Mouse (Mus musculus) heart, postnatal 0 days (tissue): ENCODE results near the gene 6030468B19Rik. TPM values are rescaled to one million over a fixed set of nuclear protein-coding genes. Genes with fewer than 3 reads are reported as not detected.
A peak's percentile ranks its signal among the peaks of the same experiment; 100 is the strongest.

Experiments used
- ATAC-seq: fragments of 200-750 bp; cut with Nextera tagmentation; 2 replicates; pipeline ENCODE4 v1.8.0; 2017; ENCODE audit warnings: low read depth, moderate number of reproducible peaks, moderate library complexity; ENCODE audit not compliant: insufficient read depth
- DNase-seq: peaks from one replicate; pipeline ENCODE4 v3.0.0-alpha.2; 2016; ENCODE audit warnings: low spot score
- H3K27ac ChIP-seq: fragments of 300-500 bp; sonication (generic); 2 replicates; pipeline ENCODE4 v1.5.1; 2014; ENCODE audit warnings: low read depth, mild to moderate bottlenecking
- H3K27me3 ChIP-seq: fragments of 300-500 bp; sonication (generic); 2 replicates; pipeline ENCODE4 v1.6.1; 2014; ENCODE audit warnings: low read length, mixed read lengths; ENCODE audit not compliant: control insufficient read depth, insufficient read depth
- H3K36me3 ChIP-seq: fragments of 300-500 bp; sonication (generic); replicated peaks from 2 replicates; pipeline ENCODE4 v1.6.1; 2014; ENCODE audit warnings: low read length, mixed read lengths; ENCODE audit not compliant: control insufficient read depth, insufficient read depth
- H3K4me1 ChIP-seq: fragments of 300-500 bp; sonication (generic); 2 replicates; pipeline ENCODE4 v1.6.1; 2014; ENCODE audit warnings: antibody characterized with exemption; ENCODE audit not compliant: control insufficient read depth, insufficient read depth
- H3K4me2 ChIP-seq: fragments of 300-500 bp; sonication (generic); 2 replicates; pipeline ENCODE4 v1.6.1; 2014; ENCODE audit warnings: low read depth, mild to moderate bottlenecking, low read length, moderate library complexity
- H3K4me3 ChIP-seq: fragments of 300-500 bp; sonication (generic); 2 replicates; pipeline ENCODE4 v1.5.1; 2014; ENCODE audit warnings: low read depth, low read length
- H3K9ac ChIP-seq: fragments of 300-500 bp; sonication (generic); replicated peaks from 2 replicates; pipeline ENCODE4 v1.6.1; 2014; ENCODE audit warnings: low read depth, low read length, mixed read lengths
- H3K9me3 ChIP-seq: fragments of 300-500 bp; sonication (generic); replicated peaks from 2 replicates; pipeline ENCODE4 v1.6.1; 2016; ENCODE audit warnings: low read length; ENCODE audit not compliant: control insufficient read depth
- CTCF ChIP-seq: IDR thresholded peaks from 2 replicates; pipeline ENCODE4 v1.5.1; 2016; ENCODE audit warnings: antibody characterized with exemption, control low read depth, low read depth
- EP300 ChIP-seq: IDR thresholded peaks from 2 replicates; pipeline ENCODE4 v1.6.1; 2016; ENCODE audit warnings: antibody characterized with exemption, low read depth
- WGBS: fragments of 180-500 bp; shearing (Covaris S2); extraction: QIAGEN DNeasy Blood & Tissue Kit; methylation state at CpG from one replicate; pipeline ENCODE4 v1.1.7; 2014; 5-methylcytosine and 5-hydroxymethylcytosine counted together
- polyA plus RNA-seq: library from polyadenylated mRNA; unstranded; fragments of >200 nt; fragmentation: Nextera tagmentation; extraction: Ambion mirVana; gene quantifications from 2 replicates; pipeline ENCODE4 v1.2.1, GENCODE M21; 2015
- total RNA-seq: library from RNA; depleted of rRNA; stranded (reverse); fragments of >200 nt; gene quantifications from 2 replicates; pipeline ENCODE4 v1.2.3, GENCODE M21; 2014; ENCODE audit warnings: low replicate concordance

The 6030468B19Rik gene
- total and polyA plus RNA-seq, 2 experiments from 2014 or later = not detected

DNA sequence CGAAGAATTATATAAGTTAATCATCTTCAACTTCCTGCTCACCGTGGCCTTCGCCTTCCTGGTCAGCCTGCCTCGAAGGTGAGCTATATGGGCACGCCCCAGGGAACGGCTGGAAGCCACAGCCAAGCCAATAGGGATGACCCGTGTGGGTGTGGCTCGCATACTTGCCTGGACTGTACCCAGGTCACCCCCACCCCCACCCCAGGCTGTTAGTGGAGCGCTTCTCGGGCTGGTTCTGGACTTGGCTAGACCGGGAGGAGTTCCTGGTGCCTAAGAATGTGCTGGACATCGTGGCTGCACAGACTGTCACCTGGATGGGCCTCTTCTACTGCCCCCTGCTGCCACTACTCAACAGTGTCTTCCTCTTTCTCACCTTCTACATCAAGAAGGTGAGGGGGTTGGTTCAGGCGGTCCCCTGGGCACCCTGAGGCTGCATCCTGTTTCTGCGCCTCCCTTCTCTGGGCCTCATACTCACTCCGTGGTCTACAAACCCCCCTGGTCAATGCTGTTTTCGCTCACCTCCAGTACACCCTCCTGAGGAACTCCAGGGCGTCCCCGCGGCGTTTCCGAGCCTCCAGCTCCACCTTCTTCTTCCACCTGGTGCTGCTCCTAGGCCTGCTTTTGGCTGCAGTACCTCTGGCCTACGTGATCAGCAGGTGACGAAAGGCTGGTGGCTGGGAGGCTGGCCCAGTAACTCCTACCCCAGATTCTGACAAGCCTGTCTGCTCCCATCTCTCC lies 6.6 kb upstream of the 6030468B19Rik start:
- no peak overlapping the region for H3K27ac ChIP-seq
- 42% methylated on average over 23 of the region's 23 CpGs for WGBS
- no peaks in the 10 kb centered on the region for H3K9me3 ChIP-seq
- no peak for DNase-seq
- H3K4me3 ChIP-seq = no peak overlapping the region
- no peak for TF ChIP-seq EP300
- peak; percentile 10; the same call in 1 of the 2 replicates for TF ChIP-seq CTCF
- H3K36me3 ChIP-seq = no peaks in the 10 kb centered on the region
- peak overlapping the region; percentile 39 for H3K4me2 ChIP-seq
- H3K4me1 ChIP-seq = peaks cover 9% of the 10 kb centered on the region; the same call in 1 of the 2 replicates
- H3K9ac ChIP-seq = no peak overlapping the region
- H3K27me3 ChIP-seq = 0 out of 2 replicates have a peak, but pooled peaks cover 5% of the 10 kb centered on the region
- peak; percentile 36; the same call in 1 of the 2 replicates for ATAC-seq

GRCm38 (mm10) chr11:117791441-117791761 lies 6.1 kb upstream of the 6030468B19Rik start:
- Histone ChIP-seq H3K9ac (no peak overlapping the region), H3K4me3 (no peak overlapping the region), H3K36me3 (no peaks in the 10 kb centered on the region), H3K4me1 (peaks cover 9% of the 10 kb centered on the region; the same call in 1 of the 2 replicates), H3K27me3 (0 out of 2 replicates have a peak, but pooled peaks cover 5% of the 10 kb centered on the region), H3K9me3 (no peaks in the 10 kb centered on the region), H3K4me2 (no peak overlapping the region), H3K27ac (no peak overlapping the region)
- 86% methylated on average over 9 of the region's 9 CpGs for WGBS
- TF ChIP-seq EP300 = no peak
- TF ChIP-seq CTCF = no peak
- ATAC-seq (no peak), DNase-seq (no peak)

- no peak overlapping the region for H3K4me3 ChIP-seq
- 24% methylated on average over 22 of the region's 22 CpGs for WGBS
- peak; percentile 30; the same call in 1 of the 2 replicates for ATAC-seq
- H3K27me3 ChIP-seq = 0 out of 2 replicates have a peak, but pooled peaks cover 5% of the 10 kb centered on the region
- no peak overlapping the region for H3K9ac ChIP-seq
- TF ChIP-seq CTCF (no peak), EP300 (no peak)
- H3K27ac ChIP-seq = no peak overlapping the region
- H3K4me1 ChIP-seq = peaks cover 9% of the 10 kb centered on the region; the same call in 1 of the 2 replicates
- no peak for DNase-seq
- H3K4me2 ChIP-seq = peak overlapping the region; percentile 35
- H3K36me3 ChIP-seq = no peaks in the 10 kb centered on the region
- no peaks in the 10 kb centered on the region for H3K9me3 ChIP-seq
Observed at GRCm38 (mm10) chr11:117792281-117792888, 5.1 kb upstream of the 6030468B19Rik start.

- no peaks in the 10 kb centered on the region for H3K9me3 ChIP-seq
- no peaks in the 10 kb centered on the region for H3K36me3 ChIP-seq
- H3K27me3 ChIP-seq = 0 out of 2 replicates have a peak, but pooled peaks cover 5% of the 10 kb centered on the region
- peaks cover 9% of the 10 kb centered on the region; the same call in 1 of the 2 replicates for H3K4me1 ChIP-seq
- no peak overlapping the region for H3K9ac ChIP-seq
- no peak overlapping the region for H3K27ac ChIP-seq
- ATAC-seq (no peak), DNase-seq (no peak)
- H3K4me2 ChIP-seq = no peak overlapping the region
- H3K4me3 ChIP-seq = no peak overlapping the region
- TF ChIP-seq EP300 (no peak), CTCF (no peak)
- WGBS = 70% methylated on average over 4 of the region's 4 CpGs
Observed at GRCm38 (mm10) chr11:117794035-117794551, 3.4 kb upstream of the 6030468B19Rik start.

DNA sequence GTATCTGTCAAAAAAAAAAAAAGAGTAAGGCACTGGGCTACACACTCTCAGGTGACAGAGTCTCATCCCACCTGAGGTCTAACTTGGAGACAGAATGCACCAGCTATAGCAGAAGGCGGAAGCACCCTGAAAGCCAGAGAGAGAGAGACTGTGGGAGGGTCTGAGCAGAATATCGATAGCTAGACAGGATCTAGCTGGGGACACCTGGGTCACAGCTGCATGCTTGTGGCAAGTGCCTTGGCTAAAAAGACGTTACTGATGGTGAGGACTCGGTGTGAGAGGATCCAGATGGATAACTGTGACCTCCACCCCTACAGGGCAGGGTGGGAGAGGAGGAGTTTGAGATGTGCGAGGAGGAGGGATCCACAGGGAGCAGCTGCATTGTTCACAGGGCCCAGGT lies 506 bp upstream of the 6030468B19Rik start:
- H3K9me3 ChIP-seq = no peaks in the 10 kb centered on the region
- DNase-seq (no peak), ATAC-seq (no peak)
- no peaks in the 10 kb centered on the region for H3K27me3 ChIP-seq
- H3K4me1 ChIP-seq = peaks cover 4% of the 10 kb centered on the region; the same call in 1 of the 2 replicates
- no peaks in the 10 kb centered on the region for H3K36me3 ChIP-seq
- TF ChIP-seq EP300 (no peak), CTCF (no peak)
- WGBS = 54% methylated on average over 5 of the region's 5 CpGs
- no peak overlapping the region for H3K4me3 ChIP-seq
- H3K4me2 ChIP-seq = no peak overlapping the region
- no peak overlapping the region for H3K9ac ChIP-seq
- H3K27ac ChIP-seq = no peak overlapping the region
